Mouse (Mus musculus) thymus, adult 2 months (tissue): ENCODE data around the gene Ccl25.

Source experiments
- CTCF ChIP-seq: fragments of 200-500 bp; IDR thresholded peaks from 2 replicates; pipeline ENCODE4 v1.5.1; 2012; ENCODE audit warnings: mild to moderate bottlenecking, control low read depth, low read length, moderate library complexity, borderline replicate concordance; ENCODE audit not compliant: control insufficient read depth, poor library complexity, insufficient read depth; ENCODE audit errors: extremely low read depth
- POLR2A ChIP-seq: fragments of 200-500 bp; IDR thresholded peaks from 2 replicates; pipeline ENCODE4 v1.6.1; 2012; ENCODE audit warnings: mild to moderate bottlenecking, low read length, control low read depth, moderate library complexity; ENCODE audit not compliant: control insufficient read depth, poor library complexity, insufficient read depth; ENCODE audit errors: extremely low read depth

GRCm38 (mm10) chr8:4314852-4315251 lies 10.2 kb upstream of the Ccl25 start:
- TF ChIP-seq POLR2A = no peak
- no peak for TF ChIP-seq CTCF
